Mouse (Mus musculus) brain, embryonic 14.5 days (tissue): Measurements from ENCODE around the gene Ttc28. TPM values are rescaled to one million over a fixed set of nuclear protein-coding genes. Genes with fewer than 3 reads are reported as not detected.
"Not testable (repeated sequence)": the region's sequence is repeated elsewhere in the genome, so short reads cannot be mapped to it uniquely, and the experiment has no call there.

Experiments
- DNase-seq: peaks from one replicate; pipeline ENCODE4 v3.0.0-alpha.2; 2011; ENCODE audit warnings: low read depth
- CTCF ChIP-seq: fragments of 200-500 bp; IDR thresholded peaks from 2 replicates; pipeline ENCODE4 v1.5.1; 2012; ENCODE audit warnings: inconsistent platforms, mild to moderate bottlenecking, moderate library complexity, borderline replicate concordance; ENCODE audit not compliant: insufficient read depth, insufficient read length; ENCODE audit errors: extremely low read depth
- POLR2A ChIP-seq: fragments of 200-500 bp; IDR thresholded peaks from 2 replicates; pipeline ENCODE4 v1.6.1; 2012; ENCODE audit warnings: mild to moderate bottlenecking, inconsistent platforms, borderline replicate concordance; ENCODE audit not compliant: poor library complexity, insufficient read depth, insufficient read length, severe bottlenecking; ENCODE audit errors: extremely low read depth
- polyA plus RNA-seq: library from polyadenylated mRNA; depleted of rRNA; stranded (reverse); fragments of >200 nt; gene quantifications from 2 replicates; pipeline ENCODE4 v1.2.3, GENCODE M21; 2012

Ttc28 gene
- polyA plus RNA-seq, 1 experiment, result 39.8 TPM

GRCm38 (mm10) chr5:110859013-110859650 lies 20.5 kb upstream of the Ttc28 start:
- TF ChIP-seq POLR2A, result no peak
- TF ChIP-seq CTCF, result no peak
- DNase-seq, result peak; percentile 82

GRCm38 (mm10) chr5:110860445-110860844 lies 19.2 kb upstream of the Ttc28 start:
- no peak for TF ChIP-seq POLR2A
- TF ChIP-seq CTCF, result no peak
- DNase-seq, result no peak

- TF ChIP-seq CTCF (no peak), POLR2A (no peak)
- DNase-seq, result peak; percentile 75
Observed at GRCm38 (mm10) chr5:110868460-110868859, 11.1 kb upstream of the Ttc28 start.

GRCm38 (mm10) chr5:110869242-110869669 lies 10.3 kb upstream of the Ttc28 start:
- DNase-seq, result peak; percentile 77
- TF ChIP-seq CTCF (no peak), POLR2A (no peak)

- TF ChIP-seq CTCF (no peak), POLR2A (no peak)
- DNase-seq, result peak; percentile 87
Observed at GRCm38 (mm10) chr5:110873160-110873559, 6.4 kb upstream of the Ttc28 start.

GRCm38 (mm10) chr5:110874711-110875110 lies 4.9 kb upstream of the Ttc28 start:
- DNase-seq, result peak; percentile 86
- TF ChIP-seq CTCF (no peak), POLR2A (no peak)

GRCm38 (mm10) chr5:110875286-110875685 lies 4.3 kb upstream of the Ttc28 start:
- TF ChIP-seq POLR2A, result no peak
- no peak for TF ChIP-seq CTCF

GRCm38 (mm10) chr5:110877666-110878505 lies 1.7 kb upstream of the Ttc28 start:
- peak; percentile 36 for DNase-seq
- no peak for TF ChIP-seq POLR2A
- no peak for TF ChIP-seq CTCF

More at GRCm38 (mm10) chr5:110875286-110875685, 4.3 kb upstream of the Ttc28 start:
- DNase-seq, result no peak

GRCm38 (mm10) chr5:110878526-110878925 lies 1.1 kb upstream of the Ttc28 start:
- not testable (repeated sequence) for DNase-seq

GRCm38 (mm10) chr5:110879042-110879441 lies 561 bp upstream of the Ttc28 start:
- no peak for DNase-seq

GRCm38 (mm10) chr5:110888596-110888995 lies 9.0 kb downstream of the Ttc28 start:
- DNase-seq, result no peak
- TF ChIP-seq POLR2A, result no peak
- no peak for TF ChIP-seq CTCF

More at GRCm38 (mm10) chr5:110879042-110879441, 561 bp upstream of the Ttc28 start:
- TF ChIP-seq POLR2A (no peak), CTCF (no peak)

GRCm38 (mm10) chr5:110889945-110890344 lies 10.3 kb downstream of the Ttc28 start:
- TF ChIP-seq CTCF (no peak), POLR2A (no peak)
- no peak for DNase-seq
